Mouse (Mus musculus): ENCODE measurements at regions not wholly inside any gene's neighbourhood (a gene's known extent, or its start where the extent isn't known, plus 50 kb on each side); places are given as distances from the start of the nearest gene placed in this dataset.

DNA sequence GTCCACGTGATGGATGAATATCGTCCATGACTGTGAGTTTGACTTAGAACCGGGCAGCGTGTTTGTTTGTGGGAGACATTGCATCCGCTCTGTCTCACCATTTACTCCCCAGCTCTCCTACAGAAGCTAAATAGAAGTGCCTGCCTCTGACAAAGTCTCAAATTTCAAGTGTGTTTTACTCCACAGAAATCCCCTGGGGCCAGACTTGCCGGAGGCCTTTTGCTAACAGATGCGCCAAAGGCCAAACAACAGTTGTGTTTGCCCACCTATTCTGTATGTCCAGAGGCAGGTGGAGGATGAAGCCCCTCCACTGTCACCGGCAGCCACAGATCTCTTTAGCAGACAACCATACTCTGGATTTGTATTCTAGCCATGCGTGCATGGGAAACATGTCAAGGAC, 252.6 kb downstream of the Cbln4 start:
- H3K4me1 ChIP-seq (replicated peaks) = no peaks in the 10 kb centered on the region
- no peaks in the 10 kb centered on the region for H3K36me3 ChIP-seq
- no peak for ATAC-seq (ENCODE audit: low FRiP score, low read depth)
- H3K9ac ChIP-seq = no peak overlapping the region
- no peak overlapping the region for H3K4me3 ChIP-seq
- H3K27me3 ChIP-seq = no peaks in the 10 kb centered on the region
- no peak overlapping the region for H3K27ac ChIP-seq (replicated peaks)
- no peaks in the 10 kb centered on the region for H3K9me3 ChIP-seq
- H3K4me2 ChIP-seq = no peak overlapping the region
- 77% methylated on average over 9 of the region's 9 CpGs for WGBS

- no peaks in the 10 kb centered on the region for H3K9me3 ChIP-seq
- no peak overlapping the region for H3K4me3 ChIP-seq
- H3K27me3 ChIP-seq = no peaks in the 10 kb centered on the region
- H3K4me2 ChIP-seq = no peak overlapping the region
- H3K36me3 ChIP-seq = no peaks in the 10 kb centered on the region
- no peaks in the 10 kb centered on the region for H3K4me1 ChIP-seq (replicated peaks)
- H3K27ac ChIP-seq (replicated peaks) = no peak overlapping the region
- H3K9ac ChIP-seq = no peak overlapping the region
- no peak for ATAC-seq (ENCODE audit: low FRiP score, low read depth)
- WGBS = 76% methylated on average over 7 of the region's 7 CpGs
These were observed 276.9 kb downstream of the Cbln4 start for GRCm38 (mm10) chr2:171766193-171766930.

GRCm38 (mm10) chr2:171765071-171765470, 278.2 kb downstream of the Cbln4 start:
- no peak overlapping the region for H3K4me3 ChIP-seq
- H3K9me3 ChIP-seq = no peaks in the 10 kb centered on the region
- no peaks in the 10 kb centered on the region for H3K4me1 ChIP-seq (replicated peaks)
- no peak overlapping the region for H3K9ac ChIP-seq
- ATAC-seq (ENCODE audit: low FRiP score, low read depth) = no peak
- 78% methylated on average over 4 of the region's 4 CpGs for WGBS
- no peaks in the 10 kb centered on the region for H3K36me3 ChIP-seq
- H3K27ac ChIP-seq (replicated peaks) = no peak overlapping the region
- H3K4me2 ChIP-seq = no peak overlapping the region
- no peaks in the 10 kb centered on the region for H3K27me3 ChIP-seq

- H3K27me3 ChIP-seq = no peaks in the 10 kb centered on the region
- no peak for ATAC-seq (ENCODE audit: low FRiP score, low read depth)
- H3K27ac ChIP-seq (replicated peaks) = no peak overlapping the region
- H3K4me2 ChIP-seq = no peak overlapping the region
- H3K4me1 ChIP-seq (replicated peaks) = no peaks in the 10 kb centered on the region
- H3K9ac ChIP-seq = no peak overlapping the region
- 74% methylated on average over 9 of the region's 9 CpGs for WGBS
- no peak overlapping the region for H3K4me3 ChIP-seq
- no peaks in the 10 kb centered on the region for H3K36me3 ChIP-seq
- no peaks in the 10 kb centered on the region for H3K9me3 ChIP-seq
These were observed 289.8 kb downstream of the Cbln4 start for GRCm38 (mm10) chr2:171753502-171753901.

GRCm38 (mm10) chr2:171747162-171747561, 296.1 kb downstream of the Cbln4 start:
- H3K36me3 ChIP-seq = no peaks in the 10 kb centered on the region
- H3K9ac ChIP-seq = no peak overlapping the region
- no peaks in the 10 kb centered on the region for H3K4me1 ChIP-seq (replicated peaks)
- WGBS = 10% methylated on average over 1 of the region's 1 CpGs
- H3K27me3 ChIP-seq = no peaks in the 10 kb centered on the region
- H3K4me2 ChIP-seq = no peak overlapping the region
- no peak overlapping the region for H3K27ac ChIP-seq (replicated peaks)
- no peak for ATAC-seq (ENCODE audit: low FRiP score, low read depth)
- H3K9me3 ChIP-seq = no peaks in the 10 kb centered on the region
- H3K4me3 ChIP-seq = no peak overlapping the region

- 35% methylated on average over 2 of the region's 2 CpGs for WGBS
- H3K27me3 ChIP-seq = no peaks in the 10 kb centered on the region
- no peak overlapping the region for H3K9ac ChIP-seq
- no peak overlapping the region for H3K4me3 ChIP-seq
- no peaks in the 10 kb centered on the region for H3K9me3 ChIP-seq
- H3K27ac ChIP-seq (replicated peaks) = no peak overlapping the region
- no peak for ATAC-seq (ENCODE audit: low FRiP score, low read depth)
- H3K4me1 ChIP-seq (replicated peaks) = no peaks in the 10 kb centered on the region
- no peaks in the 10 kb centered on the region for H3K36me3 ChIP-seq
- H3K4me2 ChIP-seq = no peak overlapping the region
These were observed 300.2 kb downstream of the Cbln4 start for GRCm38 (mm10) chr2:171743111-171743510.

DNA sequence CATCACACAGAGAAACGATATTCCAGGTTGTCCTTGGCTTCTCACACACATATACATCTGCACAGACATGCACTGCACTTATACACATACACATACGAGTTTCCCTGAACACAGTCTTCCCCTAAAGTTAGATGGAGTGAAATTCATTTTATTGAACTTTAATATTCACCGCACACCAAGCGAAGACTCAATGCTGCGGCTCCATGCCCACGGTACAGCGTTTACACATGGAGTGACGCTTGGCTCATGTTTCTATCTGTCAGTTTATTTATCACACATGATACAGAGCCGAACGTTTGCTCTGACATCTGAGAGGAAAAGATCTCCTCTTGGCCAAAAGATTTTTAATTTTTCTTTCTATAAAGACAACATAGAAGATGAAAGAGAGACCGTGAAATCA, 300.6 kb downstream of the Cbln4 start:
- H3K27me3 ChIP-seq = no peaks in the 10 kb centered on the region
- WGBS = 74% methylated on average over 11 of the region's 11 CpGs
- ATAC-seq (ENCODE audit: low FRiP score, low read depth) = no peak
- no peaks in the 10 kb centered on the region for H3K9me3 ChIP-seq
- no peak overlapping the region for H3K4me2 ChIP-seq
- no peak overlapping the region for H3K9ac ChIP-seq
- H3K4me3 ChIP-seq = no peak overlapping the region
- no peaks in the 10 kb centered on the region for H3K4me1 ChIP-seq (replicated peaks)
- no peak overlapping the region for H3K27ac ChIP-seq (replicated peaks)
- H3K36me3 ChIP-seq = no peaks in the 10 kb centered on the region

GRCm38 (mm10) chr2:171737761-171738160, 305.5 kb downstream of the Cbln4 start:
- Histone ChIP-seq H3K9me3 (no peaks in the 10 kb centered on the region), H3K4me1 (replicated peaks) (0 out of 2 replicates have a peak, but pooled peaks cover 6% of the 10 kb centered on the region), H3K4me3 (no peak overlapping the region), H3K9ac (no peak overlapping the region), H3K27ac (replicated peaks) (no peak overlapping the region), H3K27me3 (no peaks in the 10 kb centered on the region), H3K4me2 (no peak overlapping the region), H3K36me3 (no peaks in the 10 kb centered on the region)
- 80% methylated on average over 8 of the region's 8 CpGs for WGBS
- ATAC-seq (ENCODE audit: low FRiP score, low read depth) = no peak

GRCm38 (mm10) chr2:171735061-171735490, 308.2 kb downstream of the Cbln4 start:
- H3K27ac ChIP-seq (replicated peaks) = no peak overlapping the region
- H3K4me1 ChIP-seq (replicated peaks) = 0 out of 2 replicates have a peak, but pooled peaks cover 6% of the 10 kb centered on the region
- no peak for ATAC-seq (ENCODE audit: low FRiP score, low read depth)
- H3K36me3 ChIP-seq = no peaks in the 10 kb centered on the region
- H3K4me2 ChIP-seq = no peak overlapping the region
- H3K9me3 ChIP-seq = no peaks in the 10 kb centered on the region
- WGBS = 81% methylated on average over 14 of the region's 14 CpGs
- no peak overlapping the region for H3K4me3 ChIP-seq
- H3K9ac ChIP-seq = no peak overlapping the region
- no peaks in the 10 kb centered on the region for H3K27me3 ChIP-seq

GRCm38 (mm10) chr2:171734634-171734987, 308.7 kb downstream of the Cbln4 start:
- no peak overlapping the region for H3K9ac ChIP-seq
- 0 out of 2 replicates have a peak, but pooled peaks cover 6% of the 10 kb centered on the region for H3K4me1 ChIP-seq (replicated peaks)
- WGBS = 53% methylated on average over 4 of the region's 4 CpGs
- H3K27ac ChIP-seq (replicated peaks) = no peak overlapping the region
- no peaks in the 10 kb centered on the region for H3K36me3 ChIP-seq
- no peak overlapping the region for H3K4me2 ChIP-seq
- no peak for ATAC-seq (ENCODE audit: low FRiP score, low read depth)
- H3K27me3 ChIP-seq = no peaks in the 10 kb centered on the region
- no peak overlapping the region for H3K4me3 ChIP-seq
- no peaks in the 10 kb centered on the region for H3K9me3 ChIP-seq

- no peaks in the 10 kb centered on the region for H3K36me3 ChIP-seq
- ATAC-seq (ENCODE audit: low FRiP score, low read depth) = no peak
- H3K4me1 ChIP-seq (replicated peaks) = 0 out of 2 replicates have a peak, but pooled peaks cover 6% of the 10 kb centered on the region
- H3K4me2 ChIP-seq = no peak overlapping the region
- H3K9me3 ChIP-seq = no peaks in the 10 kb centered on the region
- no peak overlapping the region for H3K4me3 ChIP-seq
- WGBS = 72% methylated on average over 14 of the region's 14 CpGs
- no peak overlapping the region for H3K27ac ChIP-seq (replicated peaks)
- H3K9ac ChIP-seq = no peak overlapping the region
- no peaks in the 10 kb centered on the region for H3K27me3 ChIP-seq
These were observed 309.2 kb downstream of the Cbln4 start for GRCm38 (mm10) chr2:171733965-171734633.

DNA sequence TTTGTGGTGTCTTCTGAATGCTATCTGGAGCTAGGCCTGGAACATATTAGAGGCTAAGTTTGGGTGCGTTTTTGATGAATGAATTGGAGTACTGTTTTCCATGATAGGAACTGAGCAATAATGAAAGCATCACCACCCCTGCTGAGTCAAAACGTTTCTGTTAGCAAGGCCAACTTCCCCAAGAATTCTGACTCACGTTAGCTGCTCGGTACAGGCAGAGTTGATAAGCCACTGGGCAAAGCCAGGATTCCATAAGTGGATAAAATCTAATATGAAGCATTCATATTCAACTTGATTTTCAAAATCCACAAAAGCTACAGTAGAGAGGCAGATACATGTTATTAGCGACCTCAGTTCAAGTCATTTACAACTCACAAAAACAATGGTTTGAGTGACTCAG, 324.0 kb downstream of the Cbln4 start:
- no peaks in the 10 kb centered on the region for H3K27me3 ChIP-seq
- no peaks in the 10 kb centered on the region for H3K36me3 ChIP-seq
- H3K27ac ChIP-seq (replicated peaks) = no peak overlapping the region
- H3K4me1 ChIP-seq (replicated peaks) = no peaks in the 10 kb centered on the region
- WGBS = 78% methylated on average over 5 of the region's 5 CpGs
- H3K4me2 ChIP-seq = no peak overlapping the region
- H3K9ac ChIP-seq = no peak overlapping the region
- H3K4me3 ChIP-seq = no peak overlapping the region
- ATAC-seq (ENCODE audit: low FRiP score, low read depth) = no peak
- H3K9me3 ChIP-seq = no peaks in the 10 kb centered on the region
